Mouse (Mus musculus) hindbrain, embryonic 11.5 days (tissue): ENCODE data around the gene Tmprss6. TPM values are rescaled to one million over a fixed set of nuclear protein-coding genes. Genes with fewer than 3 reads are reported as not detected.

Source experiments
- ATAC-seq: fragments of 200-750 bp; cut with Nextera tagmentation; 2 replicates; pipeline ENCODE4 v1.8.0; 2017; ENCODE audit warnings: mild to moderate bottlenecking, moderate TSS enrichment, moderate library complexity; ENCODE audit not compliant: low FRiP score
- DNase-seq: peaks from one replicate; pipeline ENCODE4 v3.0.0-alpha.2; 2015; ENCODE audit warnings: low spot score
- H3K27ac ChIP-seq: fragments of 300-500 bp; sonication (generic); 2 replicates; pipeline ENCODE4 v1.5.1; 2014; ENCODE audit warnings: mild to moderate bottlenecking, low read depth, low read length
- H3K27me3 ChIP-seq: fragments of 300-500 bp; sonication (generic); 2 replicates; pipeline ENCODE4 v1.6.1; 2014; ENCODE audit warnings: mild to moderate bottlenecking, low read length, moderate library complexity, mixed read lengths; ENCODE audit not compliant: control insufficient read depth, insufficient read depth
- H3K36me3 ChIP-seq: fragments of 300-500 bp; sonication (generic); 2 replicates; pipeline ENCODE4 v1.6.1; 2014; ENCODE audit warnings: mild to moderate bottlenecking, low read length, moderate library complexity, mixed read lengths; ENCODE audit not compliant: control insufficient read depth, insufficient read depth
- H3K4me1 ChIP-seq: fragments of 300-500 bp; sonication (generic); replicated peaks from 2 replicates; pipeline ENCODE4 v1.6.1; 2014; ENCODE audit warnings: low read length, mixed read lengths; ENCODE audit not compliant: control insufficient read depth, insufficient read depth
- H3K4me2 ChIP-seq: fragments of 300-500 bp; sonication (generic); replicated peaks from 2 replicates; pipeline ENCODE4 v1.6.1; 2014; ENCODE audit warnings: mild to moderate bottlenecking, low read depth, low read length
- H3K4me3 ChIP-seq: fragments of 300-500 bp; sonication (generic); 2 replicates; pipeline ENCODE4 v1.5.1; 2014; ENCODE audit warnings: low read depth, low read length
- H3K9ac ChIP-seq: fragments of 300-500 bp; sonication (generic); 2 replicates; pipeline ENCODE4 v1.6.1; 2014; ENCODE audit warnings: low read depth, low read length
- H3K9me3 ChIP-seq: fragments of 300-500 bp; sonication (generic); 2 replicates; pipeline ENCODE4 v1.6.1; 2016; ENCODE audit warnings: low read length; ENCODE audit not compliant: control insufficient read depth
- WGBS: fragments of 180-500 bp; shearing (Covaris S2); extraction: QIAGEN DNeasy Blood & Tissue Kit; methylation state at CpG from one replicate; pipeline ENCODE4 v1.1.7; 2014; 5-methylcytosine and 5-hydroxymethylcytosine counted together
- polyA plus RNA-seq: library from polyadenylated mRNA; unstranded; fragments of >200 nt; fragmentation: Nextera tagmentation; extraction: Ambion mirVana; gene quantifications from 2 replicates; pipeline ENCODE4 v1.2.1, GENCODE M21; 2014

Gene Tmprss6
- polyA plus RNA-seq, 1 experiment from 2014 or later: 0.05 TPM

GRCm38 (mm10) chr15:78509297-78509899, 41.0 kb upstream of the Tmprss6 start:
- DNase-seq (peak; percentile 48), ATAC-seq (no peak)
- peak overlapping the region; percentile 32; the same call in 1 of the 2 replicates for H3K9ac ChIP-seq
- peak overlapping the region; percentile 5; the same call in 1 of the 2 replicates for H3K4me2 ChIP-seq
- 0 out of 2 replicates have a peak overlapping the region, but pooled peaks have one; percentile 52 for H3K27ac ChIP-seq
- no peaks in the 10 kb centered on the region for H3K9me3 ChIP-seq
- no peaks in the 10 kb centered on the region for H3K36me3 ChIP-seq
- WGBS: 44% methylated on average over 12 of the region's 12 CpGs
- H3K4me1 ChIP-seq: peaks cover 3% of the 10 kb centered on the region; the same call in 1 of the 2 replicates
- no peaks in the 10 kb centered on the region for H3K27me3 ChIP-seq
- H3K4me3 ChIP-seq: no peak overlapping the region

- ATAC-seq: no peak
- WGBS: 81% methylated on average over 7 of the region's 7 CpGs
Measured at GRCm38 (mm10) chr15:78508443-78508842, 40.0 kb upstream of the Tmprss6 start.

GRCm38 (mm10) chr15:78505541-78505940, 37.1 kb upstream of the Tmprss6 start:
- no peak for ATAC-seq
- no peak overlapping the region for H3K4me3 ChIP-seq
- WGBS: 81% methylated on average over 3 of the region's 3 CpGs

More at GRCm38 (mm10) chr15:78508443-78508842, 40.0 kb upstream of the Tmprss6 start:
- H3K27ac ChIP-seq: no peak overlapping the region
- H3K4me2 ChIP-seq: no peak overlapping the region
- H3K4me1 ChIP-seq: peaks cover 3% of the 10 kb centered on the region; the same call in 1 of the 2 replicates
- H3K4me3 ChIP-seq: no peak overlapping the region
- no peaks in the 10 kb centered on the region for H3K9me3 ChIP-seq
- H3K36me3 ChIP-seq: no peaks in the 10 kb centered on the region
- no peaks in the 10 kb centered on the region for H3K27me3 ChIP-seq
- no peak for DNase-seq
- H3K9ac ChIP-seq: no peak overlapping the region

GRCm38 (mm10) chr15:78504816-78505215, 36.4 kb upstream of the Tmprss6 start:
- Histone ChIP-seq H3K4me1 (peaks cover 2% of the 10 kb centered on the region; the same call in 1 of the 2 replicates), H3K4me3 (no peak overlapping the region), H3K27ac (no peak overlapping the region), H3K9me3 (no peaks in the 10 kb centered on the region), H3K36me3 (no peaks in the 10 kb centered on the region), H3K4me2 (no peak overlapping the region), H3K9ac (no peak overlapping the region), H3K27me3 (no peaks in the 10 kb centered on the region)
- WGBS: 95% methylated on average over 5 of the region's 5 CpGs
- ATAC-seq (no peak), DNase-seq (no peak)

More at GRCm38 (mm10) chr15:78505541-78505940, 37.1 kb upstream of the Tmprss6 start:
- H3K36me3 ChIP-seq: no peaks in the 10 kb centered on the region
- peaks cover 3% of the 10 kb centered on the region; the same call in 1 of the 2 replicates for H3K4me1 ChIP-seq
- H3K27me3 ChIP-seq: no peaks in the 10 kb centered on the region
- no peak for DNase-seq
- H3K27ac ChIP-seq: no peak overlapping the region
- H3K9me3 ChIP-seq: no peaks in the 10 kb centered on the region
- H3K4me2 ChIP-seq: no peak overlapping the region
- H3K9ac ChIP-seq: no peak overlapping the region

- no peak overlapping the region for H3K27ac ChIP-seq
- no peak overlapping the region for H3K4me2 ChIP-seq
- H3K27me3 ChIP-seq: no peaks in the 10 kb centered on the region
- no peak for DNase-seq
- H3K4me3 ChIP-seq: no peak overlapping the region
- H3K9ac ChIP-seq: no peak overlapping the region
- H3K4me1 ChIP-seq: no peaks in the 10 kb centered on the region
- H3K9me3 ChIP-seq: no peaks in the 10 kb centered on the region
- WGBS: 64% methylated on average over 1 of the region's 1 CpGs
- no peaks in the 10 kb centered on the region for H3K36me3 ChIP-seq
- ATAC-seq: no peak
Measured at GRCm38 (mm10) chr15:78504013-78504412, 35.6 kb upstream of the Tmprss6 start.

- Histone ChIP-seq H3K27ac (no peak overlapping the region), H3K9ac (no peak overlapping the region), H3K27me3 (no peaks in the 10 kb centered on the region), H3K4me1 (no peaks in the 10 kb centered on the region), H3K9me3 (no peaks in the 10 kb centered on the region), H3K4me3 (no peak overlapping the region), H3K4me2 (no peak overlapping the region), H3K36me3 (no peaks in the 10 kb centered on the region)
- ATAC-seq: no peak
- 88% methylated on average over 18 of the region's 18 CpGs for WGBS
- no peak for DNase-seq
Measured at GRCm38 (mm10) chr15:78502437-78503132, 34.2 kb upstream of the Tmprss6 start.

- 93% methylated on average over 11 of the region's 11 CpGs for WGBS
- no peak for ATAC-seq
- H3K4me3 ChIP-seq: no peak within 1 kb of the TSS
- H3K36me3 ChIP-seq: no peaks in the 10 kb centered on the region
- no peak within 1 kb of the TSS for H3K4me2 ChIP-seq
- H3K9ac ChIP-seq: 0 out of 2 replicates have a peak within 1 kb of the TSS, but pooled peaks have one; percentile 27
- H3K9me3 ChIP-seq: no peaks in the 10 kb centered on the region
- H3K27ac ChIP-seq: no peak within 1 kb of the TSS
- no peak for DNase-seq
- no peaks in the 10 kb centered on the region for H3K27me3 ChIP-seq
- no peaks in the 10 kb centered on the region for H3K4me1 ChIP-seq
Measured at GRCm38 (mm10) chr15:78494968-78495406, 26.6 kb upstream of the Tmprss6 start, which contains the start of gene Il2rb. Gene Il2rb (minus strand): TSS chr15:78495271.

GRCm38 (mm10) chr15:78493401-78494010, 25.1 kb upstream of the Tmprss6 start:
- DNase-seq (no peak), ATAC-seq (no peak)
- Histone ChIP-seq H3K9ac (no peak overlapping the region), H3K27ac (no peak overlapping the region), H3K4me2 (no peak overlapping the region), H3K27me3 (no peaks in the 10 kb centered on the region), H3K9me3 (no peaks in the 10 kb centered on the region), H3K4me1 (no peaks in the 10 kb centered on the region), H3K4me3 (no peak overlapping the region), H3K36me3 (no peaks in the 10 kb centered on the region)
- 79% methylated on average over 10 of the region's 10 CpGs for WGBS
